Mouse (Mus musculus) small intestine, adult 2 months (tissue): ENCODE data around the gene Tmem86a.

ENCODE experiments used
- CTCF ChIP-seq: fragments of 200-500 bp; IDR thresholded peaks from 2 replicates; pipeline ENCODE4 v1.5.1; 2012; ENCODE audit warnings: low read depth, mild to moderate bottlenecking, control low read depth, inconsistent platforms, low read length, moderate library complexity, mixed read lengths; ENCODE audit not compliant: insufficient replicate concordance, insufficient read length; ENCODE audit errors: extremely low read depth
- POLR2A ChIP-seq: fragments of 200-500 bp; IDR thresholded peaks from 2 replicates; pipeline ENCODE4 v1.6.1; 2012; ENCODE audit warnings: low read depth, mild to moderate bottlenecking, control low read depth, inconsistent platforms, low read length, moderate library complexity

- no peak for TF ChIP-seq CTCF
- TF ChIP-seq POLR2A = no peak
Measured at GRCm38 (mm10) chr7:47055744-47056143, 5.3 kb downstream of the Tmem86a start.
